Mouse (Mus musculus): Measurements from ENCODE around the gene Cux1.

The Cux1 gene

GRCm38 (mm10) chr5:136535976-136536725, 31.1 kb downstream of the Cux1 start:
- no peak for DNase-seq

- no peak for DNase-seq
Measured at GRCm38 (mm10) chr5:136535204-136535603, 32.1 kb downstream of the Cux1 start.

- DNase-seq = no peak
Measured at GRCm38 (mm10) chr5:136533371-136534276, 33.7 kb downstream of the Cux1 start.

GRCm38 (mm10) chr5:136531674-136532365, 35.5 kb downstream of the Cux1 start:
- no peak for DNase-seq

GRCm38 (mm10) chr5:136530931-136531330, 36.4 kb downstream of the Cux1 start:
- no peak for DNase-seq

GRCm38 (mm10) chr5:136529165-136529564, 38.1 kb downstream of the Cux1 start:
- DNase-seq = no peak

- no peak for DNase-seq
Measured at GRCm38 (mm10) chr5:136527871-136528270, 39.4 kb downstream of the Cux1 start.

- no peak for DNase-seq
Measured at GRCm38 (mm10) chr5:136526545-136526909, 40.8 kb downstream of the Cux1 start.

- DNase-seq = no peak
Measured at GRCm38 (mm10) chr5:136525896-136526544, 41.3 kb downstream of the Cux1 start.

- DNase-seq = no peak
Measured at GRCm38 (mm10) chr5:136522843-136523463, 44.3 kb downstream of the Cux1 start.

GRCm38 (mm10) chr5:136521656-136522055, 45.6 kb downstream of the Cux1 start:
- no peak for DNase-seq

GRCm38 (mm10) chr5:136518648-136519437, 48.4 kb downstream of the Cux1 start:
- DNase-seq = no peak

GRCm38 (mm10) chr5:136517510-136517909, 49.8 kb downstream of the Cux1 start:
- DNase-seq = no peak

GRCm38 (mm10) chr5:136516593-136516992, 50.7 kb downstream of the Cux1 start:
- DNase-seq = no peak

- no peak for DNase-seq
Measured at GRCm38 (mm10) chr5:136514049-136514677, 53.1 kb downstream of the Cux1 start.

GRCm38 (mm10) chr5:136512103-136512674, 55.1 kb downstream of the Cux1 start:
- DNase-seq = no peak

- DNase-seq = no peak
Measured at GRCm38 (mm10) chr5:136511378-136511777, 55.9 kb downstream of the Cux1 start.

- no peak for DNase-seq
Measured at GRCm38 (mm10) chr5:136510609-136511008, 56.7 kb downstream of the Cux1 start.

GRCm38 (mm10) chr5:136507629-136508028, 59.7 kb downstream of the Cux1 start:
- no peak for DNase-seq

GRCm38 (mm10) chr5:136506262-136506661, 61.0 kb downstream of the Cux1 start:
- no peak for DNase-seq
